Mouse (Mus musculus): Measurements from ENCODE around the gene Acp7. TPM values are rescaled to one million over a fixed set of nuclear protein-coding genes. Genes with fewer than 3 reads are reported as not detected.
"Not testable (repeated sequence)": the region's sequence is repeated elsewhere in the genome, so short reads cannot be mapped to it uniquely, and the experiment has no call there.

The Acp7 gene
- total and polyA plus RNA-seq, 2 experiments from 2014 or later = 0.12 to 0.24 TPM

GRCm38 (mm10) chr7:28641546-28641945 is 10.4 kb upstream of the Acp7 start:
- Histone ChIP-seq H3K4me2 (ENCODE audit: low read depth) (no peak overlapping the region), H3K36me3 (ENCODE audit: insufficient read depth) (no peaks in the 10 kb centered on the region), H3K4me1 (ENCODE audit: insufficient read depth) (no peaks in the 10 kb centered on the region), H3K9ac (no peak overlapping the region), H3K4me3 (ENCODE audit: low read depth, low read length) (no peak overlapping the region), H3K9me3 (ENCODE audit: low read length) (no peaks in the 10 kb centered on the region), H3K27ac (ENCODE audit: low read depth, low read length) (no peak overlapping the region), H3K27me3 (ENCODE audit: insufficient read depth, low read length) (no peaks in the 10 kb centered on the region)
- DNase-seq (no peak), ATAC-seq (no peak)
- no peak for TF ChIP-seq CTCF (IDR thresholded peaks at IDR 0.05; ENCODE audit: low read depth)
- 83% methylated on average over 8 of the region's 8 CpGs for WGBS

- Histone ChIP-seq H3K27me3 (ENCODE audit: insufficient read depth, low read length) (no peaks in the 10 kb centered on the region), H3K4me2 (ENCODE audit: low read depth) (no peak overlapping the region), H3K4me3 (ENCODE audit: low read depth, low read length) (no peak overlapping the region), H3K4me1 (ENCODE audit: insufficient read depth) (no peaks in the 10 kb centered on the region), H3K36me3 (ENCODE audit: insufficient read depth) (no peaks in the 10 kb centered on the region), H3K9ac (no peak overlapping the region), H3K9me3 (ENCODE audit: low read length) (no peaks in the 10 kb centered on the region), H3K27ac (ENCODE audit: low read depth, low read length) (no peak overlapping the region)
- ATAC-seq (no peak), DNase-seq (no peak)
- no peak for TF ChIP-seq CTCF (IDR thresholded peaks at IDR 0.05; ENCODE audit: low read depth)
- WGBS = 28% methylated on average over 8 of the region's 8 CpGs
Measured at GRCm38 (mm10) chr7:28637511-28637910, 6.4 kb upstream of the Acp7 start.

DNA sequence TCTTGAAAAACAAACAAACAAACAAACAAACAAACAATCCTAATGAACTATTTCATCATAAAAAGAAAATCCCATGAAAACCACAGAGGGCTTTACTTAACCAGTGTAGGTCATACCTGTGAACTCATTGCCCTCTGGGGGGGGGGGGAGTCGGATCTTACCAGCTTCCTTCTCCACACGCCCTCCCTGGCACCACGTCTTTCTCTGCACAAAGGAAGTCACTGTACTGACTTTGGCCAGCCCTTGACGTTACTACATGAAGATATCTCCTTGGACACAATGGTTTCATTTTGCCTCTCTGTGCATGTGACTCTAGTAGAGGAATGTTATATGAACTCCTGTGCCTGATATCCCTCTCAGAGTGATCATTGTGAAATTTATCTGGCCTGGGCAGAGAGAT is 3.0 kb upstream of the Acp7 start:
- no peaks in the 10 kb centered on the region for H3K9me3 ChIP-seq (ENCODE audit: low read length)
- no peak for TF ChIP-seq CTCF (IDR thresholded peaks at IDR 0.05; ENCODE audit: low read depth)
- no peak overlapping the region for H3K4me2 ChIP-seq (ENCODE audit: low read depth)
- WGBS = 72% methylated on average over 4 of the region's 4 CpGs
- DNase-seq (no peak), ATAC-seq (no peak)
- no peak overlapping the region for H3K27ac ChIP-seq (ENCODE audit: low read depth, low read length)
- H3K9ac ChIP-seq = no peak overlapping the region
- peaks cover 21% of the 10 kb centered on the region for H3K27me3 ChIP-seq (ENCODE audit: insufficient read depth, low read length)
- H3K4me1 ChIP-seq (ENCODE audit: insufficient read depth) = no peaks in the 10 kb centered on the region
- no peaks in the 10 kb centered on the region for H3K36me3 ChIP-seq (ENCODE audit: insufficient read depth)
- H3K4me3 ChIP-seq (ENCODE audit: low read depth, low read length) = no peak overlapping the region

DNA sequence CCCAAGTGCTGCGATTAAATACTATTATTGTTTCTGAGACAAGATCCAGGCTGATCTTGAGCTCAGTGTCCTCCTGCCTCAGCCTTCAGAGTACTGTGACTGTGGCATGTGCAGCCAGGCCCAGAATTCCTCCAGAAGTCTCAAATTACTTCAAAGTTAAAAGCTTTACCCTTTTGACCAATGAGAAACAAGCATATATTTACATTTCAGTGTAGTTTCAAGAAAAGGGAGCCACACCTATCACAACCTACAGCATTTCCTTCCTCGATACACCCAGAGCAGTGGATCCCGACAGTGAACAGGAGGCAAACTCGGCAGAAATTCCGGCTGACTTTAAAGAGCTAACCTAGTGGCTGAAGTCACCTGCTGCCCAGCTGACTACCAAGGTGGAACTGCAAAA is 6.3 kb downstream of the Acp7 start:
- Histone ChIP-seq H3K9ac (no peak overlapping the region), H3K36me3 (ENCODE audit: insufficient read depth) (no peaks in the 10 kb centered on the region), H3K27ac (ENCODE audit: low read depth, low read length) (no peak overlapping the region), H3K4me1 (ENCODE audit: insufficient read depth) (no peaks in the 10 kb centered on the region), H3K4me2 (ENCODE audit: low read depth) (no peak overlapping the region), H3K27me3 (ENCODE audit: insufficient read depth, low read length) (peaks cover 10% of the 10 kb centered on the region), H3K4me3 (ENCODE audit: low read depth, low read length) (no peak overlapping the region), H3K9me3 (ENCODE audit: low read length) (no peaks in the 10 kb centered on the region)
- DNase-seq = no peak
- no peak for TF ChIP-seq CTCF (IDR thresholded peaks at IDR 0.05; ENCODE audit: low read depth)
- no peak for ATAC-seq
- 86% methylated on average over 5 of the region's 5 CpGs for WGBS

DNA sequence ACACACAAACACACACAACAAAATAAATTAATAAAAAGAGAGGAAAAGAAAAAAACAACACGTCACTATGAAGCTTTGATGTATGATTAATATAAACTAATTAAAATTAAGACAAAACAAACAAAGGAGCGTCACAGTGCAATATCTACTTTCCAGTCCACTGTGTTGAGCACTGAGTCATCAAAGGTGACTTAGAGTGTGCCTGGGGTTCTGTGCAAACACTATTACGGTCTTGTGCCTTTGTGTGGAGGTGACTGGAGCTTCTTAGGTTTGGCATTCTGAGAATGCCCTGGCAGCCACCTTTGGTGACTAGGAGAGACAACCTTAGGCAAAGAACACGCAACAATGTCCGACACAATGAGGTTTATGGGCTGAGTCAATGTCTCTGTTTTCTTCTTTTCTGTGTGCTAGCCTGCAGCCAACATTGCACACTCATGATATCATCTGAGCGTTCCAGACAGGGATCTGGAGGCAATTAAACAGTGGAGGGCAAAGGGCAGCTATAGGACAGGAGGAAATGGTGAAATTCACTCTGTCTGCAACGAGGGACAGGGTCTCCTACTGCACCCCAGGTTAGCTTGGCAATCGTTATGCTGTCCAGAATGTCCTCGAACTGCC is 11.9 kb downstream of the Acp7 start:
- H3K27ac ChIP-seq (ENCODE audit: low read depth, low read length) = no peak overlapping the region
- DNase-seq (no peak), ATAC-seq (no peak)
- H3K27me3 ChIP-seq (ENCODE audit: insufficient read depth, low read length) = no peaks in the 10 kb centered on the region
- TF ChIP-seq CTCF (IDR thresholded peaks at IDR 0.05; ENCODE audit: low read depth) = no peak
- no peak overlapping the region for H3K4me3 ChIP-seq (ENCODE audit: low read depth, low read length)
- no peaks in the 10 kb centered on the region for H3K36me3 ChIP-seq (ENCODE audit: insufficient read depth)
- H3K9me3 ChIP-seq (ENCODE audit: low read length) = no peaks in the 10 kb centered on the region
- H3K4me2 ChIP-seq (ENCODE audit: low read depth) = no peak overlapping the region
- no peaks in the 10 kb centered on the region for H3K4me1 ChIP-seq (ENCODE audit: insufficient read depth)
- WGBS = 76% methylated on average over 9 of the region's 9 CpGs
- H3K9ac ChIP-seq = no peak overlapping the region

GRCm38 (mm10) chr7:28605951-28606350 is 25.2 kb downstream of the Acp7 start:
- WGBS = 95% methylated on average over 8 of the region's 8 CpGs
- H3K4me1 ChIP-seq (ENCODE audit: insufficient read depth) = no peaks in the 10 kb centered on the region
- no peaks in the 10 kb centered on the region for H3K9me3 ChIP-seq (ENCODE audit: low read length)
- no peaks in the 10 kb centered on the region for H3K36me3 ChIP-seq (ENCODE audit: insufficient read depth)
- H3K27me3 ChIP-seq (ENCODE audit: insufficient read depth, low read length) = no peaks in the 10 kb centered on the region
- H3K27ac ChIP-seq (ENCODE audit: low read depth, low read length) = no peak overlapping the region
- DNase-seq (no peak), ATAC-seq (no peak)
- TF ChIP-seq CTCF (IDR thresholded peaks at IDR 0.05; ENCODE audit: low read depth) = no peak
- H3K4me2 ChIP-seq (ENCODE audit: low read depth) = no peak overlapping the region
- H3K9ac ChIP-seq = no peak overlapping the region
- H3K4me3 ChIP-seq (ENCODE audit: low read depth, low read length) = no peak overlapping the region

DNA sequence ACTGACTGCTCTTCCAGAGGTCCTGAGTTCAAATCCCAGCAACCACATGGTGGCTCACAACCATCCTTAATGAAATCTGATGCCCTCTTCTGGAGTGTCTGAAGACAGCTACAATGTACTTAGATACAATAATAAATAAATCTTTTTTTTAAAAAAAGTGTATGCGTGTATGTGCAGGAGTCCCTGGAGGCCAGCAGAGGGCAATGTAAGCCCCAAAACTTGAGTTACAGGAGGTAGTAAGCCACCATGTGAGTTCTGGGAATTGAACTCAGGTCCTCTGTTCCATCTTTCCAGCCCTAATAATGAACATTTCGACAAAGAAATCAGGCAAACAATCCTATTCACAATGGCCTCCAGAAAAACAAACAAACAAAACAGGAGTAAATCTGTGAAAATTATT is 27.3 kb downstream of the Acp7 start:
- not testable (repeated sequence) for H3K4me1 ChIP-seq (ENCODE audit: insufficient read depth); H3K4me3 ChIP-seq (ENCODE audit: low read depth, low read length); H3K27ac ChIP-seq (ENCODE audit: low read depth, low read length); H3K9me3 ChIP-seq (ENCODE audit: low read length); H3K4me2 ChIP-seq (ENCODE audit: low read depth); ATAC-seq; DNase-seq; H3K36me3 ChIP-seq (ENCODE audit: insufficient read depth); H3K9ac ChIP-seq; H3K27me3 ChIP-seq (ENCODE audit: insufficient read depth, low read length)
- WGBS = 76% methylated on average over 2 of the region's 2 CpGs

Measured in forebrain, postnatal 0 days (tissue).